Mouse (Mus musculus): ENCODE data around the gene Mipep. TPM values are rescaled to one million over a fixed set of nuclear protein-coding genes. Genes with fewer than 3 reads are reported as not detected.
A peak's percentile ranks its signal among the peaks of the same experiment; 100 is the strongest.

Gene Mipep
- polyA plus RNA-seq (2012; rRNA removed) = 3.2 and 5.7 TPM in 2 replicates

DNA sequence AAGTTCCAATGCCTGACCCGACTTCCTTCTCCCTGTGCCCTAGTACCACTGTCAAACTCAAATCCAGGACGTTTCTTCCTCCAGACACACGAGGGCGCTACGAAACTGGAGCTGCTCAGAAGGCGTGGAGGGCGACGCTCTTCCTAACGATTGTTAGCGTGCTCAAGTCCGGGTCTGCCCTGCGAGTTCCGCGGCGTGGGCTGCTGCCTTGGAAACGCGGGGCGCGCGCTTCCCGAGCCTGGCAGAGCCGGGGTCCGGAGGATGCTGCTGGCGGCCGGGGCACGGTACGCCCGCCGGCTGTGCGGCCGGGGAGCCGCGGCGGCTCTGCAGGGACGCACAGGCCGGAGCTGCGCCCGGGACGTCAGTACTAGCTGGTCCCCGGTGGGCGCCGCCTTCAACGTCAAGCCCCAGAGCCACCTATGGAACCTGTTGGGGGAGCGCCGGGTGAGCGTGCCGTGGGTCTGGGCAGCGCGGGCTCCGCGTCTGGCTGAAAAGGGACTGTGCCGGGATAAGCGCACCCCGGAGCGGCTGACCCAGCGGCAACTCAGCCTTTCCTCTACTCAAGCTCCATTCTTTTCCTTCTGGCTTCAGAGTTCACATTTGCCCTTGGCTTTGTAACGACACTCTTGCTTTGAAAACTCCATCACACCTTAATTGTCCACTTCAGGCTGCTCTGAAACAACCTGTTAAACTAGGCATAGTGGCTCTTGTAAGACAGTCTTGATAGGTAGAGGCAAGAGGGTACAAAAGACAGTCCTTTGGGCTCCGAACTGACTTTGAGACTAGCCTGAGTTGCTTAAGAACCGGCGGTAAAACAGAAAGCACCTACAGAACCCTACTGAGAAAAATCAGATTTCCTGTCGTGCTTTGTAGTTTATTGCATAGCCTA lies at the start of gene Mipep:
Gene Mipep (plus strand): TSS at position 147 of the 889 bp plus-strand sequence.
- H3K27me3 ChIP-seq (ENCODE audit: control insufficient read depth, insufficient read depth, low read length) = no peaks in the 10 kb centered on the region
- DNase-seq (ENCODE audit: low read depth in 1 of 2, low spot score in 2 of 2) = peak; percentile 79 to 85
- no peak within 1 kb of the TSS for H3K27ac ChIP-seq (ENCODE audit: insufficient read depth, low read length)
- 0 out of 2 replicates have a peak, but pooled peaks cover 2% of the 10 kb centered on the region for H3K36me3 ChIP-seq (ENCODE audit: control insufficient read depth, insufficient read depth, low read length)
- H3K4me3 ChIP-seq (ENCODE audit: extremely low read depth, insufficient read depth, insufficient read length) = peak within 1 kb of the TSS; percentile 76
- no peak for TF ChIP-seq POLR2A (IDR thresholded peaks at IDR 0.05; ENCODE audit: low read depth, low read length)
- peak; percentile 93 for TF ChIP-seq CTCF (IDR thresholded peaks at IDR 0.05; ENCODE audit: extremely low read depth, insufficient read depth, insufficient read length, insufficient replicate concordance)
- no peaks in the 10 kb centered on the region for H3K4me1 ChIP-seq (ENCODE audit: control insufficient read depth, insufficient read depth, insufficient read length)
- under 1% methylated on average over 61 of the region's 61 CpGs for WGBS

DNA sequence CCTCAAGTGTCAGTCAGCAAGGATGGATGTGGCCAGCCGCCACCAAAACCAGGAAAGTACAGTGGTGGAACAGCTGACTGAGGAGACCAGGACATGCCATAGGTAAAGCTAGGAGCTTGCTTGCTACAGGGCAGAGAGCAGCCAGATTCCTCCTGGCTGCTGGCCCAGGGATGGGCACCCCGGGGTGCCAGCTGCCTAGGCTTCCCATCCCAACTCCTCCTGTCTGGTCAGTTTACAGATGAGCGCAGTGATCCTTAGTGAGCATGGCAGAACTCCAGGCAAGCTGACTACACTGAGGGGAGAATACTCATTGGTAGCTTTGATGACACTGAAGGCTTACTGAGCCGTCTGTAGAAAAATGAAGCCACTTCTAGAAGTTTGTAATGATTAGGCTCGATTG lies 49.2 kb upstream of the Mipep start:
- WGBS = 57% methylated on average over 5 of the region's 5 CpGs
- TF ChIP-seq POLR2A (IDR thresholded peaks at IDR 0.05; ENCODE audit: low read depth, low read length) = no peak
- TF ChIP-seq CTCF (IDR thresholded peaks at IDR 0.05; ENCODE audit: extremely low read depth, insufficient read depth, insufficient read length, insufficient replicate concordance) = no peak
- DNase-seq (ENCODE audit: low read depth in 1 of 2, low spot score in 2 of 2) = no peak
- no peaks in the 10 kb centered on the region for H3K36me3 ChIP-seq (ENCODE audit: control insufficient read depth, insufficient read depth, low read length)
- no peaks in the 10 kb centered on the region for H3K27me3 ChIP-seq (ENCODE audit: control insufficient read depth, insufficient read depth, low read length)
- H3K4me1 ChIP-seq (ENCODE audit: control insufficient read depth, insufficient read depth, insufficient read length) = peaks cover 46% of the 10 kb centered on the region; the same call in 1 of the 2 replicates
- peak overlapping the region; percentile 74 for H3K27ac ChIP-seq (ENCODE audit: insufficient read depth, low read length)
- H3K4me3 ChIP-seq (ENCODE audit: extremely low read depth, insufficient read depth, insufficient read length) = no peak overlapping the region

DNA sequence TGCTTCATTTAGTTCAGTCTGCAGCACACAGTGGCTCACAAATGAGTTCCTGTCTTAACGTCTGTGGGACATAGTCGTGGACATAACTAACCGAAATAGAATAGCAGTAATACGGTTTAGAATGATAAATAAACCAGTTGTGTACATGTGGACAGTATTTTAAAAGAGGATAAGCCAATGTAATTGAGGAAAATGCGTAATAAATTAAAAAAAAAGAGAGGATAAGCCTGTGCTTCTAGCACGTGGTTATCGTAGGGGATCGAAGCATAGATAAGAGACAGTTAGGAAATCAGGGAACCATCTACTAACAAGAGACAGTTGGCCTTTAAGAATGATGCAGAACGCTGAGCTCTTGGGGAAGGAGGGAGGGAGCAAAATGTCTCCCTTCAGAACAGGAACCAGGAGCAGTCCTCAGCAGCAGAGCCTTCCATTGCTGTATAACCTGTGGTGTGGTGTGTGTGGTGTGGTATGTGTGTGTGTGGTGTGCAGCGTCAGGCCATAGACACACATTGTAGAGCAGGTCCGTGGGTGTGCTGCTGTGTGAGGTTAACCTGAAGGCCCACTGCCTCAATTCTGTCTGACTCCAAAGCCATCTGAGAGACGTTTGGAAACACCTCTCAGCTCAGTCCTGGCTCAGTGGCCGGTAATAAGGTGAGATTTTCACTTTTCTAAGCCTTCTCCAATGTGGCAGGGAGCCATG lies 48.4 kb upstream of the Mipep start:
- Histone ChIP-seq H3K36me3 (ENCODE audit: control insufficient read depth, insufficient read depth, low read length) (no peaks in the 10 kb centered on the region), H3K4me1 (ENCODE audit: control insufficient read depth, insufficient read depth, insufficient read length) (peaks cover 54% of the 10 kb centered on the region; the same call in 1 of the 2 replicates), H3K27ac (ENCODE audit: insufficient read depth, low read length) (peak overlapping the region; percentile 95), H3K4me3 (ENCODE audit: extremely low read depth, insufficient read depth, insufficient read length) (no peak overlapping the region), H3K27me3 (ENCODE audit: control insufficient read depth, insufficient read depth, low read length) (no peaks in the 10 kb centered on the region)
- TF ChIP-seq CTCF (IDR thresholded peaks at IDR 0.05; ENCODE audit: extremely low read depth, insufficient read depth, insufficient read length, insufficient replicate concordance) = no peak
- no peak for TF ChIP-seq POLR2A (IDR thresholded peaks at IDR 0.05; ENCODE audit: low read depth, low read length)
- 21% methylated on average over 13 of the region's 13 CpGs for WGBS
- DNase-seq (ENCODE audit: low read depth in 1 of 2, low spot score in 2 of 2) = no peak

DNA sequence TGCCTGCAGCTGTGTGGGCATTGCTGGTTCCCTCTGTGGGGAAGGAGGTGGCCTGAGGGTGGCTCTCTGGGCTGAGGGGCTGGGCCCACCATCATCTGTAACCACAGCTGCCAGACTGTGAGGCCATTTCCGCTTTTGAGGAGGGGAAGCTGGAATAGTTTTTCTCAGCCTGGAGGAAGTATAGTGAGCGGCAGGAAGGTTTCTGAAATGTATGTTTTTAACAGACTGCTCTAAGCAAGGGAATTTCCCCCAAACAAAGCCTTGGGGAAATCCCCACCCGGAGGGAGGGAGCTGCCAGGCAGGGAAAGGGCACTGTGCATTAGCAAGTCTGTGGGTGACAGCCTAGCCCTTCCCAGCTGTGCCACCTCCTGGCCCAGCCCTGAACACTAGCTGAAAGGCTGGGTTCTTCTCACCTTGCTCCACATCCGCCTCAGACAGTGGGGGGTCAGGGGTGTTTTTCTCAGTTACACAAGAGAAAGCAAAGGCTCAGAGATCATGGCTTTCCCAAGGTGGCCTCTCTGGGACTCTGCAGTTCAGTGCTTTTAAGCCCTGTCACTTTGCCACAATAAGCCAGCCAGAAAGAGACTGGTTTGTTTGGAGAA lies 47.7 kb upstream of the Mipep start:
- Histone ChIP-seq H3K27me3 (ENCODE audit: control insufficient read depth, insufficient read depth, low read length) (no peaks in the 10 kb centered on the region), H3K27ac (ENCODE audit: insufficient read depth, low read length) (peak overlapping the region; percentile 95), H3K36me3 (ENCODE audit: control insufficient read depth, insufficient read depth, low read length) (no peaks in the 10 kb centered on the region), H3K4me3 (ENCODE audit: extremely low read depth, insufficient read depth, insufficient read length) (peak overlapping the region; percentile 15; the same call in 1 of the 2 replicates), H3K4me1 (ENCODE audit: control insufficient read depth, insufficient read depth, insufficient read length) (peaks cover 58% of the 10 kb centered on the region; the same call in 1 of the 2 replicates)
- DNase-seq (ENCODE audit: low read depth in 1 of 2, low spot score in 2 of 2) = peak; percentile 75 to 80
- TF ChIP-seq POLR2A (IDR thresholded peaks at IDR 0.05; ENCODE audit: low read depth, low read length) (no peak), CTCF (IDR thresholded peaks at IDR 0.05; ENCODE audit: extremely low read depth, insufficient read depth, insufficient read length, insufficient replicate concordance) (no peak)
- WGBS = 2% methylated on average over 4 of the region's 4 CpGs

DNA sequence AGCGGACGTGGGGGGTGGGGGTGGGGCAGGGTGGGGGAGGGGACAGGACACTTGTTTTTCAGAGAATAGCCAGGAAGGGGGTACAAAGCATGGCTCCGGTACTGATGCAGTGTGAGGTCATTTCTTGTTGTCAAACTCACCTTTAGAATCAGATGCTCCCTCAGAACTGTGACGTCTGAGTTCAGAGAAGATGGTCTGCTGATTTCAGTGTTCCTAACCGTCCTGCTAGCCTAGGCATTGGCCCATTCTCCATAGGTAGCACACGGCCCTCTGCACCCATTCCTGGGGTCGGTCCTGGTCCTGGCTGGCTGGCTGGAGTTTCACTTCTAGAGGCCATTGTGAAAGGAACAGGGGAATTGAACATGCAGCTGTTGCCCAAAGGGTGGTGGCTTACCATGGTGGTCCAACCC lies 47.2 kb upstream of the Mipep start:
- H3K27me3 ChIP-seq (ENCODE audit: control insufficient read depth, insufficient read depth, low read length) = no peaks in the 10 kb centered on the region
- TF ChIP-seq CTCF (IDR thresholded peaks at IDR 0.05; ENCODE audit: extremely low read depth, insufficient read depth, insufficient read length, insufficient replicate concordance) (no peak), POLR2A (IDR thresholded peaks at IDR 0.05; ENCODE audit: low read depth, low read length) (no peak)
- peak in 1 of 2 experiments; percentile 63 for DNase-seq (ENCODE audit: low read depth in 1 of 2, low spot score in 2 of 2)
- peak overlapping the region; percentile 95 for H3K27ac ChIP-seq (ENCODE audit: insufficient read depth, low read length)
- no peak overlapping the region for H3K4me3 ChIP-seq (ENCODE audit: extremely low read depth, insufficient read depth, insufficient read length)
- WGBS = 14% methylated on average over 7 of the region's 7 CpGs
- no peaks in the 10 kb centered on the region for H3K36me3 ChIP-seq (ENCODE audit: control insufficient read depth, insufficient read depth, low read length)
- H3K4me1 ChIP-seq (ENCODE audit: control insufficient read depth, insufficient read depth, insufficient read length) = peaks cover 58% of the 10 kb centered on the region; the same call in 1 of the 2 replicates

GRCm38 (mm10) chr14:60738434-60738938 lies 45.9 kb upstream of the Mipep start:
- TF ChIP-seq POLR2A (IDR thresholded peaks at IDR 0.05; ENCODE audit: low read depth, low read length) (peak; percentile 44; the same call in 1 of the 2 replicates), CTCF (IDR thresholded peaks at IDR 0.05; ENCODE audit: extremely low read depth, insufficient read depth, insufficient read length, insufficient replicate concordance) (no peak)
- 6% methylated on average over 10 of the region's 10 CpGs for WGBS
- Histone ChIP-seq H3K27ac (ENCODE audit: insufficient read depth, low read length) (peak overlapping the region; percentile 95), H3K27me3 (ENCODE audit: control insufficient read depth, insufficient read depth, low read length) (no peaks in the 10 kb centered on the region), H3K36me3 (ENCODE audit: control insufficient read depth, insufficient read depth, low read length) (no peaks in the 10 kb centered on the region), H3K4me3 (ENCODE audit: extremely low read depth, insufficient read depth, insufficient read length) (peak overlapping the region; percentile 23; the same call in 1 of the 2 replicates), H3K4me1 (ENCODE audit: control insufficient read depth, insufficient read depth, insufficient read length) (peaks cover 58% of the 10 kb centered on the region; the same call in 1 of the 2 replicates)
- peak; percentile 41 to 62 for DNase-seq (ENCODE audit: low read depth in 1 of 2, low spot score in 2 of 2)
